Mouse (Mus musculus) forebrain, postnatal 0 days (tissue): Measurements from ENCODE around the gene Olfr574. TPM values are rescaled to one million over a fixed set of nuclear protein-coding genes. Genes with fewer than 3 reads are reported as not detected.

Source experiments
- ATAC-seq: fragments of 200-750 bp; cut with Nextera tagmentation; 2 replicates; pipeline ENCODE4 v1.8.0; 2017; ENCODE audit warnings: mild to moderate bottlenecking, moderate library complexity
- DNase-seq: peaks from one replicate; pipeline ENCODE4 v3.0.0-alpha.2; 2015
- H3K27ac ChIP-seq: fragments of 300-500 bp; sonication (generic); 2 replicates; pipeline ENCODE4 v1.5.1; 2014; ENCODE audit warnings: low read depth, mild to moderate bottlenecking, antibody characterized with exemption, low read length, moderate library complexity, mixed read lengths
- H3K27me3 ChIP-seq: fragments of 300-500 bp; sonication (generic); 2 replicates; pipeline ENCODE4 v1.6.1; 2014; ENCODE audit warnings: mild to moderate bottlenecking, low read length, mixed read lengths; ENCODE audit not compliant: insufficient read depth
- H3K36me3 ChIP-seq: fragments of 300-500 bp; sonication (generic); 2 replicates; pipeline ENCODE4 v1.6.1; 2014; ENCODE audit warnings: mild to moderate bottlenecking, moderate library complexity; ENCODE audit not compliant: insufficient read depth
- H3K4me1 ChIP-seq: fragments of 300-500 bp; sonication (generic); 2 replicates; pipeline ENCODE4 v1.6.1; 2014; ENCODE audit warnings: antibody characterized with exemption; ENCODE audit not compliant: insufficient read depth
- H3K4me2 ChIP-seq: fragments of 300-500 bp; sonication (generic); 2 replicates; pipeline ENCODE4 v1.6.1; 2014; ENCODE audit warnings: low read depth, mild to moderate bottlenecking, moderate library complexity
- H3K4me3 ChIP-seq: fragments of 300-500 bp; sonication (generic); 2 replicates; pipeline ENCODE4 v1.5.1; 2014; ENCODE audit warnings: low read depth, low read length, mixed read lengths
- H3K9ac ChIP-seq: fragments of 300-500 bp; sonication (generic); 2 replicates; pipeline ENCODE4 v1.6.1; 2014; ENCODE audit warnings: mild to moderate bottlenecking
- H3K9me3 ChIP-seq: fragments of 300-500 bp; sonication (generic); 2 replicates; pipeline ENCODE4 v1.6.1; 2016; ENCODE audit warnings: low read length
- CTCF ChIP-seq: sonication (generic); IDR thresholded peaks from 2 replicates; pipeline ENCODE4 v1.5.1; 2016; ENCODE audit warnings: antibody characterized with exemption, control low read depth, low read depth
- WGBS: fragments of 180-500 bp; shearing (Covaris S2); extraction: QIAGEN DNeasy Blood & Tissue Kit; methylation state at CpG from one replicate; pipeline ENCODE4 v1.1.7; 2014; 5-methylcytosine and 5-hydroxymethylcytosine counted together
- polyA plus RNA-seq: library from polyadenylated mRNA; unstranded; fragments of >200 nt; fragmentation: Nextera tagmentation; extraction: Ambion mirVana; gene quantifications from 2 replicates; pipeline ENCODE4 v1.2.1, GENCODE M21; 2015
- total RNA-seq: library from RNA; depleted of rRNA; stranded (reverse); fragments of >200 nt; gene quantifications from 2 replicates; pipeline ENCODE4 v1.2.3, GENCODE M21; 2014; rRNA removed

Olfr574 gene
- not detected in 2 replicates for total RNA-seq
- not detected in 2 replicates for polyA plus RNA-seq

DNA sequence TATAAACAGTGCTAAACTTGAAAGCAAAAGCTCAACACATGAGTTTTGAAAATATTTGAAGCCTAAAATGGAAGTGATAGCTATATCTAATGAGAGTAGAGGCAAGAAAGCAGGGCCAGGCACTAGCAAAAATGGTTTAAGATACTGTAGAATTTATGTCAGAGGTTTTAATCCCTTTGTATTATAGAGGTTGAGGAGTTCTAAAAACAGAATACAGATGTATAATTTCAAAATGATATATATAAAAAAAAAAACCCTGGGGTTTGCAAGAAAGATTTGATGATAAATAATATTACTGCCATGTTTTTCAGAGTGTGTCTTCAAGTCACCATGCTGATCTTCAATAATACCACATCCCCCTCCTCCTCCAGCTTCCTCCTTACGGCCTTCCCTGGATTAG is at the start of gene Olfr574:
Gene Olfr574 (plus strand): TSS at position 301 of the 400 bp plus-strand sequence.
- no peak within 1 kb of the TSS for H3K4me3 ChIP-seq
- no peak within 1 kb of the TSS for H3K27ac ChIP-seq
- DNase-seq (no peak), ATAC-seq (no peak)
- H3K9me3 ChIP-seq, result no peaks in the 10 kb centered on the region
- H3K9ac ChIP-seq, result no peak within 1 kb of the TSS
- H3K36me3 ChIP-seq, result no peaks in the 10 kb centered on the region
- no peaks in the 10 kb centered on the region for H3K4me1 ChIP-seq
- WGBS, result 100% methylated on average over 1 of the region's 1 CpGs
- H3K27me3 ChIP-seq, result no peaks in the 10 kb centered on the region
- no peak for TF ChIP-seq CTCF
- H3K4me2 ChIP-seq, result no peak within 1 kb of the TSS

GRCm38 (mm10) chr7:102915261-102915660 is 33.0 kb upstream of the Olfr574 start:
- no peak overlapping the region for H3K9ac ChIP-seq
- H3K4me3 ChIP-seq, result no peak overlapping the region
- no peak overlapping the region for H3K4me2 ChIP-seq
- no peaks in the 10 kb centered on the region for H3K27me3 ChIP-seq
- H3K36me3 ChIP-seq, result no peaks in the 10 kb centered on the region
- H3K9me3 ChIP-seq, result no peaks in the 10 kb centered on the region
- ATAC-seq, result peak; percentile 48; the same call in 1 of the 2 replicates
- DNase-seq, result no peak
- no peak overlapping the region for H3K27ac ChIP-seq
- no peak for TF ChIP-seq CTCF
- H3K4me1 ChIP-seq, result no peaks in the 10 kb centered on the region
- 34% methylated on average over 1 of the region's 1 CpGs for WGBS

DNA sequence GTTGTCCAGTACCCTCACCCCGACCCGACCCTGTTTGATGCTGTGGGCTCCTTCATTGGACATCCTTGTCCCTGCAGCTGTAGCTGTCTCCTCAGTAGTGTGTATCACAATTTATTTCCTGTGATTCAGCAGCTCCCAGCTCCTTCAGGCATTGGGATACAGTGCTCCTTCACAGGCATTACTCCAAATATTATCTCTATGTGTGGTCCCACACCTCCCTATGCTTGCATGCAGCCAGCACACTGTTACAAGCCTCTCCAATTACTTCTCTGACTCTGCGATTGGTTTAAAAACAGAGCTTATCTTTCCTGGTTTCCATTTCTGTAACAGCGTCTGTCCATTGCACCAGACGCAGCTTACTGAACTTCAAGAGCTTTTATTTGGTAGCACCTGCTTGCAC is 31.9 kb upstream of the Olfr574 start:
- 80% methylated on average over 5 of the region's 5 CpGs for WGBS
- Histone ChIP-seq H3K9me3 (no peaks in the 10 kb centered on the region), H3K9ac (no peak overlapping the region), H3K36me3 (no peaks in the 10 kb centered on the region), H3K4me3 (no peak overlapping the region), H3K27me3 (no peaks in the 10 kb centered on the region), H3K27ac (no peak overlapping the region), H3K4me1 (no peaks in the 10 kb centered on the region), H3K4me2 (no peak overlapping the region)
- no peak for TF ChIP-seq CTCF
- ATAC-seq (peak; percentile 25; the same call in 1 of the 2 replicates), DNase-seq (no peak)

GRCm38 (mm10) chr7:102917032-102917875 is 31.0 kb upstream of the Olfr574 start, which contains the start of gene Olfr571:
Gene Olfr571, minus strand, starts transcription at chr7:102917536.
- H3K27ac ChIP-seq, result no peak within 1 kb of the TSS
- no peak within 1 kb of the TSS for H3K4me3 ChIP-seq
- H3K36me3 ChIP-seq, result no peaks in the 10 kb centered on the region
- no peak within 1 kb of the TSS for H3K4me2 ChIP-seq
- no peak within 1 kb of the TSS for H3K9ac ChIP-seq
- ATAC-seq, result no peak
- H3K4me1 ChIP-seq, result no peaks in the 10 kb centered on the region
- TF ChIP-seq CTCF, result no peak
- DNase-seq, result no peak
- 66% methylated on average over 4 of the region's 4 CpGs for WGBS
- no peaks in the 10 kb centered on the region for H3K9me3 ChIP-seq
- no peaks in the 10 kb centered on the region for H3K27me3 ChIP-seq

DNA sequence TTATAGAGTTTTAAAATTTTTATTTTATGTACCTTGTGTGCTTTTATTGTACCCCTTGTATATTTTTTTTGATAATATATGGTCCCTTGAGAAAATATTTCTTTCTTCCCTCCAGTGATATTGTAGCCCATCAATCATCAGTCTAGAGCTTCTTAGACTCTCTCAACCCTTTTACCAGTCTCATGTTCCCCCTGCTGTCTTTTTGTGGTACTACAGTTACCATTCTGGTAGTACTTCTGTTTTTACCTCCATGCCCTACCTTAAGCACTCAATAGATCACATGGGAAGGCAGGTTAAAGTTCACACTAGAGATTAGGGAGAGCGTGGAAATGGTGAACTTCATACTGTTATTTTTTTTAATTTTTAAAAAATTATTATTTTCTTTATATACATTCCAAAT is 28.6 kb upstream of the Olfr574 start:
- ATAC-seq, result peak; percentile 74; the same call in 1 of the 2 replicates

DNA sequence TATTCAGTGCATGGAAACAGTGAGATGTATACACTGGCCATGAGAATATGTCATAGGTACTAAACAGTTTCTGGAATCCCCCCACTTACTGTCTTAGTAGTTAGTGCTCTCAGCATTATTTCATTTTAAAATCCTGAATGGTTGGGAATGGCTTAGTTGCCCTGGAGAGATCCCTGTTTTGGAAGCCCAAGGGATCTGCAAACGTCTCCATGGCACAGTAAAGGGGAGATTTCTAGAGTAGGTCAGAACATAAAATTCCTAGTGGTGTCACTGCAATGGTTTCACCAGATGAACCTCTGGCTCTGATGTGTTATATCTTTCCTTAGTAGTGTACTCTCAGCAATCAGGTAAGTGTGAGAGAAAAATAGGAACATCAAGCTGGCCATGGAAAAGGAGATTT is 24.2 kb upstream of the Olfr574 start, which contains the start of gene Olfr572:
Gene Olfr572 (plus strand): TSS at position 301 of the 400 bp plus-strand sequence.
- Histone ChIP-seq H3K9ac (no peak within 1 kb of the TSS), H3K9me3 (no peaks in the 10 kb centered on the region), H3K4me2 (no peak within 1 kb of the TSS), H3K27me3 (no peaks in the 10 kb centered on the region), H3K4me3 (no peak within 1 kb of the TSS), H3K36me3 (no peaks in the 10 kb centered on the region), H3K4me1 (no peaks in the 10 kb centered on the region), H3K27ac (no peak within 1 kb of the TSS)
- 61% methylated on average over 1 of the region's 1 CpGs for WGBS
- TF ChIP-seq CTCF, result no peak
- ATAC-seq (no peak), DNase-seq (no peak)

More for the DNA sequence above, 28.6 kb upstream of the Olfr574 start:
- no peaks in the 10 kb centered on the region for H3K36me3 ChIP-seq
- H3K4me1 ChIP-seq, result no peaks in the 10 kb centered on the region
- H3K4me3 ChIP-seq, result no peak overlapping the region
- H3K4me2 ChIP-seq, result no peak overlapping the region
- WGBS, result 8% methylated on average over 1 of the region's 1 CpGs
- DNase-seq, result peak; percentile 76
- no peaks in the 10 kb centered on the region for H3K27me3 ChIP-seq
- peak; percentile 81 for TF ChIP-seq CTCF
- no peak overlapping the region for H3K9ac ChIP-seq
- no peaks in the 10 kb centered on the region for H3K9me3 ChIP-seq
- H3K27ac ChIP-seq, result no peak overlapping the region

- no peak overlapping the region for H3K27ac ChIP-seq
- H3K9me3 ChIP-seq, result no peaks in the 10 kb centered on the region
- no peak overlapping the region for H3K9ac ChIP-seq
- H3K36me3 ChIP-seq, result no peaks in the 10 kb centered on the region
- no peak for TF ChIP-seq CTCF
- ATAC-seq, result no peak
- no peaks in the 10 kb centered on the region for H3K27me3 ChIP-seq
- WGBS, result 70% methylated on average over 3 of the region's 3 CpGs
- no peak for DNase-seq
- H3K4me2 ChIP-seq, result no peak overlapping the region
- no peak overlapping the region for H3K4me3 ChIP-seq
- no peaks in the 10 kb centered on the region for H3K4me1 ChIP-seq
Observed at GRCm38 (mm10) chr7:102927105-102927504, 21.2 kb upstream of the Olfr574 start.
